Mouse (Mus musculus) heart, embryonic 14.5 days (tissue): ENCODE measurements at regions not wholly inside any gene's neighbourhood (a gene's known extent, or its start where the extent isn't known, plus 50 kb on each side); places are given as distances from the start of the nearest gene placed in this dataset.

Source experiments
- ATAC-seq: fragments of 200-750 bp; cut with Nextera tagmentation; 2 replicates; pipeline ENCODE4 v1.8.0; 2017; ENCODE audit warnings: low read depth, moderate TSS enrichment; ENCODE audit not compliant: insufficient number of reproducible peaks, insufficient read depth, low FRiP score
- H3K27ac ChIP-seq, 2 experiments: fragments of 200-500 bp in 1 of 2; fragments of 300-500 bp in 1 of 2; sonication (generic) in 1 of 2; replicated peaks in 1 of 2; 2 replicates each; pipeline ENCODE4 v1.5.1; 2012 to 2014; ENCODE audit warnings: low read depth in 2 of 2, low read length in 2 of 2, control low read depth in 1 of 2, mild to moderate bottlenecking in 1 of 2, mixed read lengths in 1 of 2; ENCODE audit not compliant: control insufficient read depth in 1 of 2, insufficient read depth in 1 of 2
- H3K27me3 ChIP-seq: fragments of 300-500 bp; sonication (generic); 2 replicates; pipeline ENCODE4 v1.6.1; 2014; ENCODE audit warnings: mild to moderate bottlenecking, low read length, control low read depth; ENCODE audit not compliant: control insufficient read depth, insufficient read depth
- H3K36me3 ChIP-seq: fragments of 300-500 bp; sonication (generic); 2 replicates; pipeline ENCODE4 v1.6.1; 2014; ENCODE audit warnings: mild to moderate bottlenecking, control low read depth, low read length, mixed read lengths; ENCODE audit not compliant: control insufficient read depth, insufficient read depth
- H3K4me1 ChIP-seq, 2 experiments: fragments of 200-500 bp in 1 of 2; fragments of 300-500 bp in 1 of 2; sonication (generic) in 1 of 2; 2 replicates each; pipeline ENCODE4 v1.6.1; 2012 to 2014; ENCODE audit warnings: low read length in 2 of 2, control low read depth in 1 of 2, mixed read lengths in 1 of 2; ENCODE audit not compliant: control insufficient read depth in 2 of 2, insufficient read depth in 2 of 2
- H3K4me2 ChIP-seq: fragments of 300-500 bp; sonication (generic); 2 replicates; pipeline ENCODE4 v1.6.1; 2014; ENCODE audit warnings: mild to moderate bottlenecking, low read length
- H3K4me3 ChIP-seq, 2 experiments: fragments of 200-500 bp in 1 of 2; fragments of 300-500 bp in 1 of 2; sonication (generic) in 1 of 2; 2 replicates each; pipeline ENCODE4 v1.5.1; 2012 to 2014; ENCODE audit warnings: low read length in 2 of 2, mild to moderate bottlenecking in 2 of 2, control low read depth in 1 of 2, low read depth in 1 of 2, moderate library complexity in 1 of 2; ENCODE audit not compliant: control insufficient read depth in 1 of 2, insufficient read depth in 1 of 2
- H3K9ac ChIP-seq: fragments of 300-500 bp; sonication (generic); 2 replicates; pipeline ENCODE4 v1.6.1; 2014; ENCODE audit warnings: mild to moderate bottlenecking, low read length
- H3K9me3 ChIP-seq: fragments of 300-500 bp; sonication (generic); 2 replicates; pipeline ENCODE4 v1.6.1; 2016; ENCODE audit warnings: low read length, control low read depth; ENCODE audit not compliant: control insufficient read depth
- whole genome bisulfite sequencing: fragments of 180-500 bp; shearing (Covaris S2); extraction: QIAGEN DNeasy Blood & Tissue Kit; methylation state at CpG from one replicate; pipeline ENCODE4 v1.1.7; 2014; 5-methylcytosine and 5-hydroxymethylcytosine counted together

DNA sequence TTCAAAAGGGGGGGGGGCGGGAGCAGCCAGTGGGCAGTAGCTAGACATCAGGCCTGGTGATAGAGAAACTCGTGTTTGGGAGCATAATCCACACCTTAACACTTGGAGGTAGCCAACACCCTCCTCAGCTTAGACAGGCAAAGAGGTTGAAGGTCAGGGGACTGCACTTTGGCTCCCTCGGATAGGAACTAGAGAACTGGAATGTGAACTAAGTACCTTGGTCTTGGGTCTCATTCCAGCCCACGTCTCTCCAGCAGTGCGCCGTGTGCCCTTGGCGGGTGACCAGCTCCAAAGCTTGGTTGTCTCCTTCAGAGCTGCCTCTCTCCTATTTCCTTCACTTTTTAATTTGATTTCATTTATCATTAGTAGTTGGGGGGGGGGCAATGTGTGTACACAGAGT, 73.0 kb upstream of the Arid1b start:
- H3K4me2 ChIP-seq: no peak overlapping the region
- no peak overlapping the region for H3K27ac ChIP-seq
- no peaks in the 10 kb centered on the region for H3K36me3 ChIP-seq
- peaks cover 4 to 5% of the 10 kb centered on the region in 2 experiments; a peak in 3 of 4 replicates for H3K4me1 ChIP-seq
- no peak overlapping the region for H3K4me3 ChIP-seq
- H3K27me3 ChIP-seq: no peaks in the 10 kb centered on the region
- no peaks in the 10 kb centered on the region for H3K9me3 ChIP-seq
- H3K9ac ChIP-seq: no peak overlapping the region
- WGBS: 79% methylated on average over 7 of the region's 7 CpGs
- ATAC-seq: no peak

DNA sequence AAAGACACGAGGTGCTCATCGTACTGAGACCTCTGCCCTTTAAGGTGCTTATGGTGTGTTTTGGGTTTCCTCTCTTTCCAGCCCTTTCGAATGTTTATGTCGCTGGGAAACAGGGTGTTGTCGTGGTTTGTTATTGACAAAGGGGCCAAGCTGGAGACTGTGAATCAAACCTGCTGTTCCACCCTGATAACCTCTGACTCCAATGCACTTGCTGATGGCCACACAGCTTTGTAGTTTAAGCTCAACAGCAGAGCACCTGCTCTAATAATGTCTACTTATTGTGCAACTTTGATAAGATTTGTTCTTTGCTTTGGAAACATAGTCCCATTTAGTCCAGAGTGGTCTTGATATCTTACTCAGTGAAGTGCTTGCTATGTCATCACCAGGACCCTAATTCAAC, 65.5 kb upstream of the Arid1b start:
- Histone ChIP-seq H3K4me2 (no peak overlapping the region), H3K4me1 (no peaks in the 10 kb centered on the region), H3K9ac (no peak overlapping the region), H3K36me3 (no peaks in the 10 kb centered on the region), H3K27ac (no peak overlapping the region), H3K4me3 (no peak overlapping the region), H3K27me3 (no peaks in the 10 kb centered on the region), H3K9me3 (no peaks in the 10 kb centered on the region)
- no peak for ATAC-seq
- WGBS: 77% methylated on average over 5 of the region's 5 CpGs

DNA sequence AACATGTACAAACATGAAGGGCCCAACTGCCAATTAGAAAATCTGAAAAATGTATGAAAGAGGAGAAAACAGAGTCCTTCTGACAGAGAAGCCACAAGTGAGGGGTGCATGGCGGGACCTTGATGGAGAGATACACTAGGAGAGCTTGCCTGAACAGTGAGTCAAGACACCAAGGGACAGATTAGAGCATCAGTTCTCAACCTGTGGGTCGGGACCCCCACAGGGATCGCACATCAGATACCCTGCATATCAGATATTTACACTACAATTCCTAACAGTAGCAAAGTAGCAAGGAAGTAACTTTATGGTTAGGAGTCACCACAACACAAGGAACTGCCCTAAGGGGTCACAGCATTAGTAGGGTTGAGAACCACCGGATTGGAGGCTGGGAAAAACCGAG, 58.9 kb upstream of the Arid1b start:
- Histone ChIP-seq H3K36me3 (no peaks in the 10 kb centered on the region), H3K27ac (no peak overlapping the region), H3K27me3 (no peaks in the 10 kb centered on the region), H3K9me3 (no peaks in the 10 kb centered on the region), H3K4me3 (no peak overlapping the region), H3K4me2 (no peak overlapping the region), H3K4me1 (no peaks in the 10 kb centered on the region), H3K9ac (no peak overlapping the region)
- ATAC-seq: no peak
- WGBS: 88% methylated on average over 5 of the region's 5 CpGs

DNA sequence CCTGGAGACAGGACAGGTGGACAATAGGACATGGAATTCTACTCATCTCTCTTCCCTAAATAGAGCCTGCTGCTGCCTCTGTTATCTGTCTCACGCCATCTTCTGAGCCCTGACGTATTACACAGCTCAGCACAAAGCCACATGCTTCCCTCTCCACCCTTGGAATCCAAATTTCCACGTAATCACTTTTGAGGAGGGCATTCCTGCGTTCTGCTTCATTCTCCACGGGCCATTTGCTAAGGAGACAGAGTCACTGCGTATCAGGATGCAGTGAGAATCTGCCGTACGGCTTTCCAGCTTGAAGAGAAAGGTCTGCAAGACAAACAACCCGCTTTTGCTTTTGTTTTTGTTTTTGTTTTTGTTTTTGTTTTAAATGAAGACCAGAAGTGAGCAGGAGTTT, 53.5 kb upstream of the Arid1b start:
- Histone ChIP-seq H3K4me1 (0 out of 4 replicates have a peak, but pooled peaks cover 0 to under 1% of the 10 kb centered on the region in 2 experiments), H3K27ac (no peak overlapping the region), H3K36me3 (no peaks in the 10 kb centered on the region), H3K4me3 (no peak overlapping the region), H3K9ac (no peak overlapping the region), H3K9me3 (no peaks in the 10 kb centered on the region), H3K4me2 (no peak overlapping the region), H3K27me3 (no peaks in the 10 kb centered on the region)
- WGBS: 44% methylated on average over 9 of the region's 9 CpGs
- ATAC-seq: no peak

DNA sequence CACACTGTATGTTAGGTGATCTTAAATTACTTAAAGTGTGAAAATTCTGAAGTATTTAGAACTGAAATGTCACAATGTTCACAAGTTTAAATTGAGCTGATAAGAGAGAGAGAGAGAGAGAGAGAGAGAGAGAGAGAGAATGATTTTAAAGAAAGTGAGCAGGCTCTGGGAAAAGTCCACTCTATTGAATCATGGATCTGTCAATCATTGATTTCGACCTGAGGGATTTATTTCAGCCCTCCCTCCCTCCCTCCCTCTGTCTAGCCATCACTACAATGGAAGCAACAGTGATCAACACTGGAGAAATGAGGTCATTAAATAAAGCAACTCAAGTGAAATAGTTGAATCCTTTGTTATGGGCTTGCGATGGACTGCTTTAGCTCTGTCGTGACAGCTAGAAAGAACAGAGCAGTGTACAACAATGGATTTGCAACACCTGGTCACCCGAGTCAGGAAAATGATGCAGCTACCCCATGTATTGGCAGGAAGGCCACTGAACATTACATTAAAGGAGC, 52.8 kb upstream of the Arid1b start:
- no peak overlapping the region for H3K4me3 ChIP-seq
- H3K36me3 ChIP-seq: no peaks in the 10 kb centered on the region
- WGBS: 71% methylated on average over 4 of the region's 4 CpGs

DNA sequence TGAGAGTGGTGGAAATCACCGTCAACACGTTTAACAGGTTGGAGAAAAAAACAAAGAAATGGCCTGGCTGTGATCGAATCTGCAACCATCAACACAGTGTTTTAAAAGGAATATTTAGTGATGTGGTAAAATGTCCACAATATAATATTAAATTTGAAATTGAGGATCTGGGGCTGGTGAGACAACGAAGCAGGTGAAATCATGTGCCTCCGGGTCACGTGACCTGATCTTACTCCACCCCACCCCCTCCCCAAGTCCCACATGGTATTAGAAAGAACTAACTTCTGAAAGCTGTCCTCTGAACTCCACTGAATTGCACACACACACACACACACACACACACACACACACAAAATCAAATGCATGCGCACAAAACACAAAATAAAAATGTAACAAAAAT, 51.3 kb upstream of the Arid1b start:
- WGBS: 87% methylated on average over 7 of the region's 7 CpGs
- no peak overlapping the region for H3K4me2 ChIP-seq
- H3K4me3 ChIP-seq: no peak overlapping the region
- no peaks in the 10 kb centered on the region for H3K36me3 ChIP-seq
- no peak overlapping the region for H3K9ac ChIP-seq
- no peaks in the 10 kb centered on the region for H3K27me3 ChIP-seq
- no peaks in the 10 kb centered on the region for H3K9me3 ChIP-seq
- ATAC-seq: no peak
- no peak overlapping the region for H3K27ac ChIP-seq
- H3K4me1 ChIP-seq: peaks cover 7 to 12% of the 10 kb centered on the region in 2 experiments; a peak in 3 of 4 replicates

More for the DNA sequence above, 52.8 kb upstream of the Arid1b start:
- H3K4me1 ChIP-seq: peaks cover 4 to 5% of the 10 kb centered on the region in 2 experiments; a peak in 2 of 4 replicates
- no peak for ATAC-seq
- no peaks in the 10 kb centered on the region for H3K27me3 ChIP-seq
- no peak overlapping the region for H3K9ac ChIP-seq
- H3K9me3 ChIP-seq: no peaks in the 10 kb centered on the region
- H3K4me2 ChIP-seq: no peak overlapping the region
- H3K27ac ChIP-seq: no peak overlapping the region
